Mouse (Mus musculus) kidney, adult 8-10 months (tissue): ENCODE measurements around the gene Olfr1465.

ENCODE experiments used
- DNase-seq, 2 experiments: peaks; one replicate each; pipeline ENCODE4 v3.0.0; 2022

The Olfr1465 gene

DNA sequence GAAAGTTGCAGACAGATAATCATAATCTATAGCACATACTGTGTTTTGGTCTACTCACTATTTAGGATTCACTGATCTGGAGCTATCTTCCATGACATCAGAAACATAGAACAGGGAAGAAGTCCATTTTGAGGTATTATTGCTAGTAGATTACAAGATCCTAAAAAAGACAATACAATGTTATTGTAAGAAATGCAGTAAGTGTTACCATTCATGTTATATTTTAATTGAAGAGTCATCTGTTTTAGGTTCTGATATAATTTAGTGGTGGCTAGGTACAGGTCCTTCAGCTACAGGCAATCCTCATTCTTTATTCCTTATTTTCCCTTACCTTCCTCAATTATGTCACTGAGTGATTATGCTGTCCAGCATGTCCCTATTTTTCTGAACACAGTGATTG lies at the start of gene Olfr1465:
Olfr1465 (minus strand) TSS at position 101 of the 400 bp plus-strand sequence.
- no peak for DNase-seq

DNA sequence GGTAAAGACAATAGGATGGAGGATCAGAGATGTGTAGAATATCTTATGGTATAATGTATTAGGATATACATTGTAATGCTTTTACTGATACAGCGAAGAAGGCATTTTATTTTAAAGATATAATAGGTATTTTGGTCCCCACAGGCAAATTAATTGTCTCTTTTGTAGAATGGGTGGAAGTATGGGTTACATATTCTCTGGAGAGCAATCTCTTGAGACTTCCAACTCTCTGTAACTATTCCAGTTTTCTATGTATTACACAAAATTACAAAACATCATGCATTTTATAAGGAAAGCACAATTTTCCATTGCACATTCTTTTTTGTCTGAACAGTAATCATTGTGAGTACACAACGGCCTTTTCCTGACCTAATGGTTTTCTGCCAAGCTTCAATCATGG lies 46.6 kb upstream of the Olfr1465 start, which contains the start of gene Olfr1467:
Olfr1467 (plus strand) TSS at position 301 of the 400 bp plus-strand sequence.
- DNase-seq = no peak

DNA sequence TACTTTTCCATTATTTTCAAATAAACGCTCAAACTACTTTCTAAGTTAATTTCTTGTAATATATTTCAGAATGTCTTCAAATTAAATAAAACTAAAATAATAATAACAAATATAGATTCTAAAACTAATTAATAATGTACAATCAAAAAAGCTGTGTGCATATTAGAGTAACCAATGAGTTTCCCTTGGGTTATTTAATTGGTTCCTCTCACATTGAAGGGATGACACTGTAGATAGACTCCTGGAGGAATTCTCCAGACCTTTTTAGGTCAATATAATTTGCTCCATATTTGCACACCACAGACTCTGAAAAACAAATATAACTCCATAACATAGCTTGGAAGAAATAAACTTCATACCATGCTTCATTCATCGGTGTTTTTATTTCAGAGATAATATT lies 23.2 kb upstream of the Olfr1465 start, which contains the start of gene Olfr1466:
Olfr1466 (plus strand) TSS at position 301 of the 400 bp plus-strand sequence.
- no peak for DNase-seq
